Mouse (Mus musculus): ENCODE data around the gene Wdr53.
A peak's percentile ranks its signal among the peaks of the same experiment; 100 is the strongest.

- TF ChIP-seq POLR2A (IDR thresholded peaks at IDR 0.05; ENCODE audit: low read depth, low read length) = peak; percentile 98
- TF ChIP-seq CHD1 (IDR thresholded peaks at IDR 0.05; ENCODE audit: low read depth, low read length) = no peak
Observed at GRCm38 (mm10) chr16:32246952-32247370, at the start of gene Wdr53, which contains the start of gene Fbxo45.
